Mouse (Mus musculus) G1E (cell line): ENCODE measurements around the gene Mmp2. TPM values are rescaled to one million over a fixed set of nuclear protein-coding genes. Genes with fewer than 3 reads are reported as not detected.

Source experiments
- ATAC-seq: 2 replicates; pipeline ENCODE4 v1.8.0; 2016; ENCODE audit warnings: mild to moderate bottlenecking; ENCODE audit not compliant: insufficient number of reproducible peaks, poor library complexity, low FRiP score, severe bottlenecking; ENCODE audit errors: extremely low read depth
- DNase-seq: peaks from one replicate; pipeline ENCODE4 v3.0.0; 2012; ENCODE audit warnings: low spot score
- H3K27me3 ChIP-seq: 2 replicates; pipeline ENCODE4 v1.6.1; 2012; ENCODE audit warnings: mild to moderate bottlenecking, low read length, inconsistent platforms; ENCODE audit not compliant: insufficient read depth
- H3K36me3 ChIP-seq: replicated peaks from 2 replicates; pipeline ENCODE3; 2012; ENCODE audit warnings: mild to moderate bottlenecking, inconsistent platforms
- H3K4me1 ChIP-seq: 2 replicates; pipeline ENCODE4 v1.6.1; 2012; ENCODE audit warnings: low read depth, low read length, inconsistent platforms, mixed read lengths; ENCODE audit not compliant: insufficient read depth
- H3K4me3 ChIP-seq: 2 replicates; pipeline ENCODE4 v1.5.1; 2012; ENCODE audit warnings: low read depth, mild to moderate bottlenecking, inconsistent platforms, low read length, moderate library complexity, mixed read lengths
- H3K9me3 ChIP-seq: replicated peaks from 2 replicates; pipeline ENCODE4 v1.6.1; 2012; ENCODE audit warnings: inconsistent platforms
- CTCF ChIP-seq: IDR thresholded peaks from 2 replicates; pipeline ENCODE4 v1.5.1; 2012; ENCODE audit warnings: low read depth, low read length, inconsistent platforms, mixed read lengths
- GATA1 ChIP-seq: IDR thresholded peaks from 2 replicates; pipeline ENCODE4 v1.6.1; 2012; ENCODE audit warnings: borderline replicate concordance, low read length, inconsistent platforms, mixed read lengths
- GATA2 ChIP-seq: IDR thresholded peaks from 2 replicates; pipeline ENCODE4 v1.6.1; 2012; ENCODE audit warnings: low read depth, low read length, inconsistent platforms, borderline replicate concordance
- POLR2AphosphoS5 ChIP-seq: IDR thresholded peaks from 2 replicates; pipeline ENCODE4 v1.6.1; 2012; ENCODE audit warnings: low read depth, low read length, inconsistent platforms; ENCODE audit not compliant: insufficient replicate concordance
- TAL1 ChIP-seq: conservative IDR thresholded peaks from 2 replicates; pipeline ENCODE4 v1.6.1; 2012; ENCODE audit warnings: low read depth, low read length, inconsistent platforms, mixed read lengths
- polyA plus RNA-seq: library from polyadenylated mRNA; stranded (reverse); fragments of >175 nt; gene quantifications from 2 replicates; pipeline ENCODE4 v1.2.3, GENCODE M21; 2012
- total RNA-seq, 2 experiments: library from RNA; stranded (forward) in 1 of 2; stranded (reverse) in 1 of 2; fragments of 200-1000 nt in 1 of 2; fragments of >200 nt in 1 of 2; fragmentation: Nextera tagmentation in 1 of 2; gene quantifications; 2 replicates each; pipeline ENCODE4 v1.2.3; 2014 to 2017

Gene Mmp2
- total and polyA plus RNA-seq, 3 experiments: 0.05 TPM; not detected in 2

DNA sequence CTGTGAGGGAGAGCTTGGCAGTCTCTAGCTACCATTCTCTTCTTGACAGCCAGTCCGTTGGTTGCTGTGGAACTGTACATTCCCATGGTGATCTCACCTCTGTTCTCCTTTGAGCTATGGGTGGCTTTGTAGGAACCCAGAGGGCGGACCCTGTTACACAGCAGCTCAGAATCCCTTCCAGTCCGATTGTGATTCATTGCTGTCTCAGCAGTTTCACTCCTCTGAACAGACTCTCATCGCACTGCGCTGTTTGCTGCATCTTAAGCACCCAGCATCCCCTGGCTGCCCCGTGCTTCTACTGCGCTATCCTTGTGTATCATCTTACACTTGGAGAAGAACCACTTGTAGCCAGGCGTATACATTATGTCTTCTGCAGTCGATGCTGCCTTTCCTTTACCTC is 72.5 kb downstream of the Mmp2 start:
- no peak for TF ChIP-seq CTCF
- no peak for TF ChIP-seq GATA1
- TF ChIP-seq TAL1: no peak
- TF ChIP-seq GATA2: no peak
- no peak for TF ChIP-seq POLR2AphosphoS5
- peaks cover 34% of the 10 kb centered on the region for H3K9me3 ChIP-seq

GRCm38 (mm10) chr8:92901107-92901506 is 74.0 kb downstream of the Mmp2 start, which contains the start of gene Capns2:
Gene Capns2 (plus strand): TSS chr8:92901407.
- Histone ChIP-seq H3K4me1 (no peaks in the 10 kb centered on the region), H3K4me3 (no peak within 1 kb of the TSS), H3K27me3 (no peaks in the 10 kb centered on the region), H3K9me3 (peaks cover 30% of the 10 kb centered on the region), H3K36me3 (no peaks in the 10 kb centered on the region)
- TF ChIP-seq POLR2AphosphoS5 (no peak), CTCF (no peak), GATA1 (no peak), TAL1 (no peak), GATA2 (no peak)
- no peak for DNase-seq
- ATAC-seq: no peak

More for the DNA sequence above, 72.5 kb downstream of the Mmp2 start:
- H3K36me3 ChIP-seq: no peaks in the 10 kb centered on the region
- DNase-seq (no peak), ATAC-seq (no peak)
- H3K27me3 ChIP-seq: no peaks in the 10 kb centered on the region
- H3K4me1 ChIP-seq: no peaks in the 10 kb centered on the region
- H3K4me3 ChIP-seq: no peak overlapping the region

- H3K36me3 ChIP-seq: no peaks in the 10 kb centered on the region
- ATAC-seq: no peak
- H3K27me3 ChIP-seq: no peaks in the 10 kb centered on the region
- H3K4me3 ChIP-seq: no peak overlapping the region
- TF ChIP-seq TAL1 (no peak), GATA1 (no peak), GATA2 (no peak), CTCF (no peak), POLR2AphosphoS5 (no peak)
- H3K4me1 ChIP-seq: no peaks in the 10 kb centered on the region
- H3K9me3 ChIP-seq: peaks cover 33% of the 10 kb centered on the region
- no peak for DNase-seq
Observed at GRCm38 (mm10) chr8:92902981-92903380, 75.9 kb downstream of the Mmp2 start.

Other genes starting within 250 kb of the Mmp2 start
- not detected in 2 replicates for gene Irx6, start 153.0 kb upstream of the Mmp2 start, total RNA-seq (2014; fragmentation: Nextera tagmentation)
- 0.11 and 0.12 TPM in 2 replicates for gene Irx6, start 153.0 kb upstream of the Mmp2 start, total RNA-seq (2017)
- not detected in 2 replicates for gene Irx6, start 153.0 kb upstream of the Mmp2 start, polyA plus RNA-seq
- not detected in 2 replicates for gene Lpcat2, start 28.0 kb downstream of the Mmp2 start, total RNA-seq (2014; fragmentation: Nextera tagmentation)
- gene Lpcat2, start 28.0 kb downstream of the Mmp2 start, total RNA-seq (2017): 0.16 TPM in 1 of 2 replicates, not detected in the other
- not detected in 2 replicates for gene Lpcat2, start 28.0 kb downstream of the Mmp2 start, polyA plus RNA-seq
- gene Capns2, start 74.1 kb downstream of the Mmp2 start, total RNA-seq (2014; fragmentation: Nextera tagmentation): not detected in 2 replicates
- gene Capns2, start 74.1 kb downstream of the Mmp2 start, total RNA-seq (2017): not detected in 2 replicates
- gene Capns2, start 74.1 kb downstream of the Mmp2 start, polyA plus RNA-seq: not detected in 2 replicates
- not detected in 2 replicates for gene Slc6a2, start 132.8 kb downstream of the Mmp2 start, total RNA-seq (2014; fragmentation: Nextera tagmentation)
- under 0.01 TPM in 1 of 2 replicates, not detected in the other for gene Slc6a2, start 132.8 kb downstream of the Mmp2 start, total RNA-seq (2017)
- not detected in 2 replicates for gene Slc6a2, start 132.8 kb downstream of the Mmp2 start, polyA plus RNA-seq
- not detected in 2 replicates for gene Ces1a, start 220.9 kb downstream of the Mmp2 start, total RNA-seq (2014; fragmentation: Nextera tagmentation)
- 0.05 TPM in 1 of 2 replicates, not detected in the other for gene Ces1a, start 220.9 kb downstream of the Mmp2 start, total RNA-seq (2017)
- not detected in 2 replicates for gene Ces1a, start 220.9 kb downstream of the Mmp2 start, polyA plus RNA-seq